Mouse (Mus musculus) forebrain, embryonic 11.5 days (tissue): Measurements from ENCODE around the gene Ifna4. TPM values are rescaled to one million over a fixed set of nuclear protein-coding genes. Genes with fewer than 3 reads are reported as not detected.

ENCODE experiments used
- ATAC-seq: fragments of 200-750 bp; cut with Nextera tagmentation; replicated peaks from 2 replicates; pipeline ENCODE4 v1.8.0; 2017; ENCODE audit warnings: moderate TSS enrichment; ENCODE audit not compliant: low FRiP score
- DNase-seq: peaks from one replicate; pipeline ENCODE4 v3.0.0-alpha.2; 2017; ENCODE audit warnings: low spot score
- H3K27ac ChIP-seq: fragments of 300-500 bp; sonication (generic); 2 replicates; pipeline ENCODE4 v1.5.1; 2014; ENCODE audit warnings: low read depth, low read length
- H3K27me3 ChIP-seq: fragments of 300-500 bp; sonication (generic); 2 replicates; pipeline ENCODE4 v1.6.1; 2014; ENCODE audit warnings: mild to moderate bottlenecking, low read length, mixed read lengths; ENCODE audit not compliant: control insufficient read depth, insufficient read depth
- H3K36me3 ChIP-seq: fragments of 300-500 bp; sonication (generic); 2 replicates; pipeline ENCODE4 v1.6.1; 2014; ENCODE audit warnings: mild to moderate bottlenecking, low read length, moderate library complexity, mixed read lengths; ENCODE audit not compliant: control insufficient read depth, insufficient read depth
- H3K4me1 ChIP-seq: fragments of 300-500 bp; sonication (generic); replicated peaks from 2 replicates; pipeline ENCODE4 v1.6.1; 2014; ENCODE audit warnings: low read length, mixed read lengths; ENCODE audit not compliant: control insufficient read depth, insufficient read depth
- H3K4me2 ChIP-seq: fragments of 300-500 bp; sonication (generic); 2 replicates; pipeline ENCODE4 v1.6.1; 2014; ENCODE audit warnings: low read depth, mild to moderate bottlenecking, low read length, moderate library complexity, mixed read lengths; ENCODE audit not compliant: severe bottlenecking
- H3K4me3 ChIP-seq: fragments of 300-500 bp; sonication (generic); 2 replicates; pipeline ENCODE4 v1.5.1; 2014; ENCODE audit warnings: low read depth, low read length
- H3K9ac ChIP-seq: fragments of 300-500 bp; sonication (generic); 2 replicates; pipeline ENCODE4 v1.6.1; 2014; ENCODE audit warnings: low read length
- H3K9me3 ChIP-seq: fragments of 300-500 bp; sonication (generic); 2 replicates; pipeline ENCODE4 v1.6.1; 2016; ENCODE audit warnings: low read length, mixed read lengths; ENCODE audit not compliant: control insufficient read depth
- WGBS: fragments of 180-500 bp; shearing (Covaris S2); extraction: QIAGEN DNeasy Blood & Tissue Kit; methylation state at CpG from one replicate; pipeline ENCODE4 v1.1.7; 2014; 5-methylcytosine and 5-hydroxymethylcytosine counted together
- polyA plus RNA-seq: library from polyadenylated mRNA; unstranded; fragments of >200 nt; fragmentation: Nextera tagmentation; extraction: Ambion mirVana; gene quantifications from 2 replicates; pipeline ENCODE4 v1.2.1, GENCODE M21; 2014

The Ifna4 gene
- polyA plus RNA-seq, 1 experiment from 2014 or later: not detected

- ATAC-seq (no peak), DNase-seq (no peak)
- Histone ChIP-seq H3K4me1 (no peaks in the 10 kb centered on the region), H3K9me3 (no peaks in the 10 kb centered on the region), H3K4me3 (no peak overlapping the region), H3K27ac (no peak overlapping the region), H3K4me2 (no peak overlapping the region), H3K27me3 (no peaks in the 10 kb centered on the region), H3K9ac (no peak overlapping the region), H3K36me3 (no peaks in the 10 kb centered on the region)
- WGBS: 77% methylated on average over 4 of the region's 4 CpGs
Observed at GRCm38 (mm10) chr4:88875435-88876095, 33.9 kb downstream of the Ifna4 start.

GRCm38 (mm10) chr4:88876520-88876919 lies 34.9 kb downstream of the Ifna4 start:
- no peaks in the 10 kb centered on the region for H3K36me3 ChIP-seq
- no peak overlapping the region for H3K4me3 ChIP-seq
- no peaks in the 10 kb centered on the region for H3K27me3 ChIP-seq
- H3K4me1 ChIP-seq: no peaks in the 10 kb centered on the region
- no peak overlapping the region for H3K9ac ChIP-seq
- no peak overlapping the region for H3K4me2 ChIP-seq
- no peaks in the 10 kb centered on the region for H3K9me3 ChIP-seq
- DNase-seq: no peak
- no peak overlapping the region for H3K27ac ChIP-seq
- no peak for ATAC-seq
- 82% methylated on average over 4 of the region's 4 CpGs for WGBS

GRCm38 (mm10) chr4:88878246-88878645 lies 36.6 kb downstream of the Ifna4 start:
- ATAC-seq (no peak), DNase-seq (no peak)
- no peaks in the 10 kb centered on the region for H3K27me3 ChIP-seq
- no peak overlapping the region for H3K27ac ChIP-seq
- H3K4me2 ChIP-seq: no peak overlapping the region
- no peak overlapping the region for H3K9ac ChIP-seq
- no peak overlapping the region for H3K4me3 ChIP-seq
- no peaks in the 10 kb centered on the region for H3K36me3 ChIP-seq
- 43% methylated on average over 10 of the region's 10 CpGs for WGBS
- no peaks in the 10 kb centered on the region for H3K9me3 ChIP-seq
- no peaks in the 10 kb centered on the region for H3K4me1 ChIP-seq

GRCm38 (mm10) chr4:88878772-88879171 lies 37.1 kb downstream of the Ifna4 start:
- Histone ChIP-seq H3K4me1 (no peaks in the 10 kb centered on the region), H3K4me3 (no peak overlapping the region), H3K4me2 (no peak overlapping the region), H3K9ac (no peak overlapping the region), H3K27me3 (no peaks in the 10 kb centered on the region), H3K27ac (no peak overlapping the region), H3K36me3 (no peaks in the 10 kb centered on the region), H3K9me3 (no peaks in the 10 kb centered on the region)
- 75% methylated on average over 4 of the region's 4 CpGs for WGBS
- no peak for ATAC-seq
- DNase-seq: no peak

GRCm38 (mm10) chr4:88880101-88880500 lies 38.4 kb downstream of the Ifna4 start, which contains the start of gene Ifne:
TSS of gene Ifne (minus strand) at chr4:88880201.
- Histone ChIP-seq H3K4me1 (no peaks in the 10 kb centered on the region), H3K4me3 (no peak within 1 kb of the TSS), H3K36me3 (no peaks in the 10 kb centered on the region), H3K9me3 (no peaks in the 10 kb centered on the region), H3K27ac (no peak within 1 kb of the TSS), H3K9ac (no peak within 1 kb of the TSS), H3K4me2 (no peak within 1 kb of the TSS), H3K27me3 (no peaks in the 10 kb centered on the region)
- ATAC-seq (no peak), DNase-seq (no peak)
- WGBS: 89% methylated on average over 8 of the region's 8 CpGs

- Histone ChIP-seq H3K4me1 (no peaks in the 10 kb centered on the region), H3K9ac (no peak overlapping the region), H3K4me2 (no peak overlapping the region), H3K9me3 (no peaks in the 10 kb centered on the region), H3K36me3 (no peaks in the 10 kb centered on the region), H3K4me3 (no peak overlapping the region), H3K27me3 (no peaks in the 10 kb centered on the region), H3K27ac (no peak overlapping the region)
- DNase-seq (no peak), ATAC-seq (no peak)
Observed at GRCm38 (mm10) chr4:88888236-88888635, 46.6 kb downstream of the Ifna4 start.

Other genes with a start within 250 kb of the Ifna4 start
- not detected in 2 replicates for gene Ifna9, start 249.5 kb upstream of the Ifna4 start, polyA plus RNA-seq
- not detected in 2 replicates for gene Ifna12, start 238.5 kb upstream of the Ifna4 start, polyA plus RNA-seq
- not detected in 2 replicates for gene C87499, start 207.4 kb upstream of the Ifna4 start, polyA plus RNA-seq
- gene Ifna13, start 197.4 kb upstream of the Ifna4 start, polyA plus RNA-seq: not detected in 2 replicates
- gene Ifna16, start 164.9 kb upstream of the Ifna4 start, polyA plus RNA-seq: not detected in 2 replicates
- not detected in 2 replicates for gene Ifna2, start 157.9 kb upstream of the Ifna4 start, polyA plus RNA-seq
- gene Ifnab, start 150.5 kb upstream of the Ifna4 start, polyA plus RNA-seq: not detected in 2 replicates
- gene Gm26566, start 120.1 kb upstream of the Ifna4 start, polyA plus RNA-seq: 0.81 and 1.3 TPM in 2 replicates
- 136 and 144 TPM in 2 replicates for gene Klhl9, start 119.4 kb upstream of the Ifna4 start, polyA plus RNA-seq
- gene Gm13271, start 87.0 kb upstream of the Ifna4 start, polyA plus RNA-seq: not detected in 2 replicates
- gene Gm13283, start 81.7 kb upstream of the Ifna4 start, polyA plus RNA-seq: 0.19 TPM in 1 of 2 replicates, not detected in the other
- 0.20 and 0.53 TPM in 2 replicates for gene Gm13290, start 68.0 kb upstream of the Ifna4 start, polyA plus RNA-seq
- gene Gm13289, start 64.9 kb upstream of the Ifna4 start, polyA plus RNA-seq: not detected in 2 replicates
- not detected in 2 replicates for gene Gm13272, start 62.0 kb upstream of the Ifna4 start, polyA plus RNA-seq
- gene Ifnz, start 59.7 kb upstream of the Ifna4 start, polyA plus RNA-seq: not detected in 2 replicates
- gene Gm13276, start 56.2 kb upstream of the Ifna4 start, polyA plus RNA-seq: not detected in 2 replicates
- gene Gm13277, start 53.2 kb upstream of the Ifna4 start, polyA plus RNA-seq: not detected in 2 replicates
- not detected in 2 replicates for gene Gm13278, start 50.3 kb upstream of the Ifna4 start, polyA plus RNA-seq
- gene Gm13275, start 47.4 kb upstream of the Ifna4 start, polyA plus RNA-seq: not detected in 2 replicates
- not detected in 2 replicates for gene Gm13279, start 44.5 kb upstream of the Ifna4 start, polyA plus RNA-seq
- 1.3 TPM in 1 of 2 replicates, not detected in the other for gene Gm13285, start 42.2 kb upstream of the Ifna4 start, polyA plus RNA-seq
- not detected in 2 replicates for gene Gm13287, start 38.6 kb upstream of the Ifna4 start, polyA plus RNA-seq
- not detected in 2 replicates for gene Gm13288, start 36.3 kb upstream of the Ifna4 start, polyA plus RNA-seq
- not detected in 2 replicates for gene Ifna7, start 25.6 kb upstream of the Ifna4 start, polyA plus RNA-seq
- gene Ifna11, start 21.9 kb upstream of the Ifna4 start, polyA plus RNA-seq: not detected in 2 replicates
- not detected in 2 replicates for gene Ifna6, start 14.4 kb upstream of the Ifna4 start, polyA plus RNA-seq
- gene Ifna5, start 6.3 kb upstream of the Ifna4 start, polyA plus RNA-seq: not detected in 2 replicates
- gene Ifna1, start 8.2 kb downstream of the Ifna4 start, polyA plus RNA-seq: not detected in 2 replicates
- gene Ifne, start 38.3 kb downstream of the Ifna4 start, polyA plus RNA-seq: not detected in 2 replicates